22 mouse cellular contexts compared by ENCODE assay signal in the genomic region with DNA sequence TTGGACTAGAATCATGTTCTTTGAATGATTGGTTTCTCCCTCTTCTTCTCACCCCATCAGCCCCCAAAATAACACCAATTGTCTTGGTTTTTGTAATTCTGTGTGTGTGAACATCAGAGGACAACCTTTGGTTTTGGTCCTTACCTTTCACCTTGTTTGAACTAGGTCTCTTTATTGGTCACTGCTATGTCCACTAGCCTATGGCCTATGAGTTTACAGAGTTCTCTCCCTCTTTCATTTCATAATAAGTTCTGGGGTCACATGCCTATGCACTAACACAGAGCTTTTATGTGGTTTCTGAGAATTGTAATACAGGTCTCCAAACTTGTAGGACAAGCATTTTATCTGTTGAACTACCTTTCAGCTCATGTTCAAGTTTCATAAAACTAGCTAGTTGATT.
DNase-seq lines count a peak whose midpoint lies in the region; ATAC-seq and TF ChIP-seq lines count a peak whose summit lies in the region.
"Had no signal": no experiment of that assay in that cellular context is flagged by ENCODE, and none has a peak within 500 bp of the region (broad histone marks: within the 10 kb centered on the region; RNA-seq: fewer than 3 reads in every experiment).

No protein-coding gene starts in this region.

- no peaks in the 10 kb centered on the region; the same call in none of the 2 replicates for H3K36me3 ChIP-seq in liver, adult 2 months (ENCODE audit: control insufficient read depth, insufficient read depth, low read length)
- no peaks in the 10 kb centered on the region for H3K36me3 ChIP-seq in liver, embryonic 16.5 days (ENCODE audit: control insufficient read depth, insufficient read depth)
- no peaks in the 10 kb centered on the region for H3K36me3 ChIP-seq in liver, embryonic 11.5 days (ENCODE audit: control insufficient read depth, insufficient read depth, low read length)
- no peaks in the 10 kb centered on the region for H3K36me3 ChIP-seq in liver, postnatal 0 days (replicated peaks; ENCODE audit: insufficient read depth, low read length)
- H3K36me3 ChIP-seq in liver, embryonic 12.5 days: no peaks in the 10 kb centered on the region; the same call in 1 of the 2 replicates
- H3K36me3 ChIP-seq in midbrain, embryonic 11.5 days (ENCODE audit: control insufficient read depth, insufficient read depth, low read length): no peaks in the 10 kb centered on the region
- no peaks in the 10 kb centered on the region for H3K36me3 ChIP-seq in midbrain, postnatal 0 days (ENCODE audit: insufficient read depth, low read length)

- TF ChIP-seq EP300 in liver, postnatal 0 days (IDR thresholded peaks at IDR 0.05; ENCODE audit: low read depth): no peak

- no peaks in the 10 kb centered on the region for H3K27me3 ChIP-seq in liver, adult 2 months (ENCODE audit: control insufficient read depth, insufficient read depth, low read length)
- H3K27me3 ChIP-seq in liver, embryonic 16.5 days (ENCODE audit: control insufficient read depth, insufficient read depth, low read depth, low read length): no peaks in the 10 kb centered on the region
- H3K27me3 ChIP-seq in liver, embryonic 11.5 days (replicated peaks; ENCODE audit: control insufficient read depth, insufficient read depth, low read length): no peaks in the 10 kb centered on the region
- no peaks in the 10 kb centered on the region for H3K27me3 ChIP-seq in liver, postnatal 0 days (ENCODE audit: insufficient read depth, low read length)
- H3K27me3 ChIP-seq in liver, embryonic 12.5 days (replicated peaks): no peaks in the 10 kb centered on the region
- no peaks in the 10 kb centered on the region for H3K27me3 ChIP-seq in midbrain, embryonic 11.5 days (ENCODE audit: control insufficient read depth, insufficient read depth, low read length)
- no peaks in the 10 kb centered on the region for H3K27me3 ChIP-seq in midbrain, postnatal 0 days (ENCODE audit: insufficient read depth, low read length)
- H3K27me3 ChIP-seq: CH12.LX, Patski had no signal

- no peaks in the 10 kb centered on the region for H3K79me2 ChIP-seq in liver, adult 2 months (ENCODE audit: control insufficient read depth, insufficient read depth, low read length)

- H3K9ac ChIP-seq in liver, adult 2 months (ENCODE audit: low read depth, low read length): no peak overlapping the region
- no peak overlapping the region for H3K9ac ChIP-seq in liver, embryonic 16.5 days (ENCODE audit: low read depth, low read length)
- H3K9ac ChIP-seq in liver, embryonic 11.5 days (ENCODE audit: low read depth, low read length): no peak overlapping the region
- H3K9ac ChIP-seq in liver, postnatal 0 days (replicated peaks): no peak overlapping the region
- no peak overlapping the region for H3K9ac ChIP-seq in liver, embryonic 12.5 days
- no peak overlapping the region for H3K9ac ChIP-seq in midbrain, embryonic 11.5 days (ENCODE audit: low read length)
- H3K9ac ChIP-seq in midbrain, postnatal 0 days (replicated peaks; ENCODE audit: low read length, poor library complexity, severe bottlenecking): no peak overlapping the region

- H3K9me3 ChIP-seq in liver, embryonic 16.5 days (replicated peaks; ENCODE audit: control insufficient read depth, low read length): no peaks in the 10 kb centered on the region
- no peaks in the 10 kb centered on the region for H3K9me3 ChIP-seq in liver, embryonic 11.5 days (ENCODE audit: control insufficient read depth, low read length)
- H3K9me3 ChIP-seq in liver, postnatal 0 days (ENCODE audit: low read length): no peaks in the 10 kb centered on the region
- no peaks in the 10 kb centered on the region for H3K9me3 ChIP-seq in liver, embryonic 12.5 days (replicated peaks)
- no peaks in the 10 kb centered on the region for H3K9me3 ChIP-seq in midbrain, embryonic 11.5 days (ENCODE audit: control insufficient read depth, low read length)
- H3K9me3 ChIP-seq in midbrain, postnatal 0 days (ENCODE audit: low read length): no peaks in the 10 kb centered on the region
- H3K9me3 ChIP-seq: G1E had no signal

- no peaks in the 10 kb centered on the region for H3K4me1 ChIP-seq in liver, adult 2 months (ENCODE audit: control insufficient read depth, insufficient read depth, low read length)
- no peaks in the 10 kb centered on the region for H3K4me1 ChIP-seq in liver, embryonic 16.5 days (ENCODE audit: control insufficient read depth, low read depth, low read length)
- no peaks in the 10 kb centered on the region for H3K4me1 ChIP-seq in liver, embryonic 11.5 days (replicated peaks; ENCODE audit: control insufficient read depth, insufficient read depth, low read length)
- no peaks in the 10 kb centered on the region for H3K4me1 ChIP-seq in liver, postnatal 0 days (ENCODE audit: insufficient read depth)
- H3K4me1 ChIP-seq in liver, embryonic 12.5 days: no peaks in the 10 kb centered on the region
- H3K4me1 ChIP-seq in midbrain, embryonic 11.5 days (ENCODE audit: control insufficient read depth, insufficient read depth, low read length): no peaks in the 10 kb centered on the region
- no peaks in the 10 kb centered on the region for H3K4me1 ChIP-seq in midbrain, postnatal 0 days (ENCODE audit: insufficient read depth, low read length)

- no peak for TF ChIP-seq POLR2A in liver, adult 2 months (IDR thresholded peaks at IDR 0.05; ENCODE audit: extremely low read depth, insufficient read depth, low read length)

- no peak overlapping the region for H3K4me3 ChIP-seq in liver, adult 2 months (ENCODE audit: insufficient read depth, low read depth, low read length)
- no peak overlapping the region for H3K4me3 ChIP-seq in liver, embryonic 16.5 days (ENCODE audit: low read depth, low read length)
- no peak overlapping the region for H3K4me3 ChIP-seq in liver, embryonic 11.5 days (ENCODE audit: low read depth, low read length)
- no peak overlapping the region for H3K4me3 ChIP-seq in liver, postnatal 0 days (ENCODE audit: low read depth, low read length)
- no peak overlapping the region for H3K4me3 ChIP-seq in liver, embryonic 12.5 days
- no peak overlapping the region for H3K4me3 ChIP-seq in midbrain, embryonic 11.5 days (ENCODE audit: low read depth, low read length)
- no peak overlapping the region for H3K4me3 ChIP-seq in midbrain, postnatal 0 days (ENCODE audit: low read depth, low read length)

- ATAC-seq in liver, embryonic 16.5 days (ENCODE audit: low read depth): 0 out of 2 replicates have a peak, but pooled peaks have one; percentile 24
- no peak for ATAC-seq in liver, embryonic 11.5 days (replicated peaks; ENCODE audit: low FRiP score)
- peak; percentile 89 for ATAC-seq in liver, postnatal 0 days
- ATAC-seq in liver, embryonic 12.5 days: no peak
- no peak for ATAC-seq in midbrain, embryonic 11.5 days (ENCODE audit: low FRiP score)
- ATAC-seq in midbrain, postnatal 0 days (ENCODE audit: low FRiP score): no peak
- ATAC-seq: activated CD4-positive, CD25-positive, alpha-beta regulatory T cell, adult 4 months; CD4-positive, CD25-positive, alpha-beta regulatory T cell, adult 4 months; Patski had no signal

- H3K27ac ChIP-seq in liver, adult 2 months (replicated peaks; ENCODE audit: insufficient read depth, low read depth, low read length): no peak overlapping the region
- no peak overlapping the region for H3K27ac ChIP-seq in liver, embryonic 16.5 days (ENCODE audit: low read length)
- H3K27ac ChIP-seq in liver, embryonic 11.5 days (ENCODE audit: low read depth, low read length): no peak overlapping the region
- H3K27ac ChIP-seq in liver, postnatal 0 days (ENCODE audit: low read depth): no peak overlapping the region
- H3K27ac ChIP-seq in liver, embryonic 12.5 days: no peak overlapping the region
- no peak overlapping the region for H3K27ac ChIP-seq in midbrain, embryonic 11.5 days (ENCODE audit: low read depth, low read length)
- no peak overlapping the region for H3K27ac ChIP-seq in midbrain, postnatal 0 days (ENCODE audit: low read depth, low read length)

- no peak overlapping the region for H3K4me2 ChIP-seq in liver, embryonic 16.5 days (ENCODE audit: low read depth, low read length)
- H3K4me2 ChIP-seq in liver, embryonic 11.5 days: no peak overlapping the region
- no peak overlapping the region for H3K4me2 ChIP-seq in liver, postnatal 0 days (ENCODE audit: low read depth, low read length)
- no peak overlapping the region for H3K4me2 ChIP-seq in liver, embryonic 12.5 days
- H3K4me2 ChIP-seq in midbrain, embryonic 11.5 days: no peak overlapping the region
- no peak overlapping the region for H3K4me2 ChIP-seq in midbrain, postnatal 0 days (ENCODE audit: low read depth, low read length, poor library complexity, severe bottlenecking)

- peak; percentile 29 for DNase-seq in liver, adult 2 months (ENCODE audit: extremely low read depth, low read depth, low spot score)
- no peak for DNase-seq in liver
- no peak for DNase-seq in liver, embryonic 11.5 days (ENCODE audit: low spot score)
- DNase-seq in liver, postnatal 0 days: no peak
- peak; percentile 77 for DNase-seq in midbrain, embryonic 11.5 days (ENCODE audit: low spot score, missing footprints)
- DNase-seq in midbrain, postnatal 0 days (ENCODE audit: low spot score): no peak
- DNase-seq: adrenal gland, adult 2 months; adrenal gland, adult 8-10 months; adrenal gland, postnatal 10 days; adrenal gland, postnatal 14 days; adrenal gland, postnatal 25 days; adrenal gland, postnatal 36 days; B cell, adult 2 months; cerebellum, adult 11 months; cerebellum, adult 11-12 months had no signal

- TF ChIP-seq CTCF in liver, adult 2 months (IDR thresholded peaks at IDR 0.05; ENCODE audit: low read depth, low read length): no peak
- no peak for TF ChIP-seq CTCF in liver, postnatal 0 days (IDR thresholded peaks at IDR 0.05; ENCODE audit: low read depth)
- TF ChIP-seq CTCF in midbrain, postnatal 0 days (IDR thresholded peaks at IDR 0.05): no peak

Comparison
In these comparisons a context has a peak if more than half of its experiments do, and no peak if none do; other contexts are left out.
1. DNase-seq: peak in liver, adult 2 months (single experiment) and midbrain, embryonic 11.5 days (single experiment); none in liver (single experiment), liver, embryonic 11.5 days (single experiment), liver, postnatal 0 days (single experiment) and midbrain, postnatal 0 days (single experiment).
2. ATAC-seq: peak in liver, embryonic 16.5 days (single experiment) and liver, postnatal 0 days (single experiment); none in liver, embryonic 11.5 days (single experiment), liver, embryonic 12.5 days (single experiment), midbrain, embryonic 11.5 days (single experiment) and midbrain, postnatal 0 days (single experiment).